Mouse (Mus musculus) cerebellum, adult 8-10 months (tissue): ENCODE data around the gene Scyl3.

Experiments used
- DNase-seq: peaks from one replicate; pipeline ENCODE4 v3.0.0; 2022

Gene Scyl3

GRCm38 (mm10) chr1:163964008-163964689 lies 35.2 kb downstream of the Scyl3 start:
- no peak for DNase-seq

GRCm38 (mm10) chr1:163974471-163974870 lies 45.6 kb downstream of the Scyl3 start:
- no peak for DNase-seq

- DNase-seq: no peak
These were observed 46.2 kb downstream of the Scyl3 start for GRCm38 (mm10) chr1:163975088-163975487.

GRCm38 (mm10) chr1:163976515-163976914 lies 47.6 kb downstream of the Scyl3 start:
- DNase-seq: no peak

- no peak for DNase-seq
These were observed 63.5 kb downstream of the Scyl3 start for GRCm38 (mm10) chr1:163992371-163992770.

- no peak for DNase-seq
These were observed 65.3 kb downstream of the Scyl3 start for GRCm38 (mm10) chr1:163994173-163994720.

GRCm38 (mm10) chr1:163994721-163995608 lies 66.1 kb downstream of the Scyl3 start, which contains the start of the genes BC055324 and Mettl18:
TSS of gene BC055324 (minus strand) at chr1:163994796.
TSS of gene Mettl18 (plus strand) at chr1:163994889.
- peak; percentile 89 for DNase-seq

GRCm38 (mm10) chr1:163995609-163995913 lies 66.7 kb downstream of the Scyl3 start:
- DNase-seq: no peak

- no peak for DNase-seq
These were observed 73.0 kb downstream of the Scyl3 start for GRCm38 (mm10) chr1:164001831-164002452.

- DNase-seq: no peak
These were observed 75.4 kb downstream of the Scyl3 start for GRCm38 (mm10) chr1:164004311-164004710.
